Mouse (Mus musculus) E14TG2a.4 (cell line): ENCODE data around the gene Adam1b.

ENCODE experiments used
- CTCF ChIP-seq: conservative IDR thresholded peaks from 2 replicates; pipeline ENCODE4 v1.5.1; 2014; ENCODE audit warnings: low read length
- NANOG ChIP-seq: IDR thresholded peaks from 2 replicates; pipeline ENCODE4 v1.6.1; 2014; ENCODE audit warnings: borderline replicate concordance, low read length, mixed read lengths
- POU5F1 ChIP-seq: IDR thresholded peaks from 2 replicates; pipeline ENCODE4 v1.6.1; 2014; ENCODE audit warnings: low read length, borderline replicate concordance

GRCm38 (mm10) chr5:121452026-121452869, 51.0 kb downstream of the Adam1b start, which contains the start of gene Erp29:
- TF ChIP-seq CTCF = no peak
- no peak for TF ChIP-seq POU5F1
- no peak for TF ChIP-seq NANOG
